Mouse (Mus musculus): ENCODE data around the gene Ccdc51. TPM values are rescaled to one million over a fixed set of nuclear protein-coding genes. Genes with fewer than 3 reads are reported as not detected.
A peak's percentile ranks its signal among the peaks of the same experiment; 100 is the strongest.

Gene Ccdc51
- polyA plus RNA-seq, 1 experiment from 2014 or later = 11.3 TPM

DNA sequence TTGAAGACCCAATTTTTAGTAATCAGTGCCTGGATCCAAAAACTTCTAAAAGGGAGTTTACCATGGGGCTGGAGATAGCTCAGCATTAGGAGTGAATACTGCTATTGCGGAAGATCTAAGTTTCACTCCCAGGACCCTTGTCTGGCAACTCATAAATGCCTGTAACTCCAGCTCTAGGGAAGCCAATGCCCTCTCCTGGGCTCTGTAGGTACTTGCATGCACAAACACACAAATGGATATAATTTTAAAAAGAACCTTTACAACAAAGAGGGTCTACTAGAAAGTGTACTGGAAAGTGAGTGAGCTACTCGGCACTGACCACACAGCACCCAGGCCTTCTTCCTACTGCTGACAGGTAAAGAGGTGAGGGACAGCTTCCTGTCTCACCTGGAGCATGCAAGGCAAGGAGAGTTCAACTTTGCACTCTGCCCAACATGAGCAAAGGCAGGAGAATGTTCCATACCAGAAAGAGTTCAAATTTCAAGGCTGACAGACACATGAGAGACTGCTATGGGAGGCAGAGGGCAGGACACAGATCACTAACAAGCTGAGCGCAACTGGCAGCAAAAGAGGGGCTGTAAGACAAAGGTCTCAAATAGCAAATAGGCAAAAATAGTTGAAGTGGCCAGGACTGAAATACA lies 14.1 kb upstream of the Ccdc51 start:
- ATAC-seq (ENCODE audit: low FRiP score) = no peak
- WGBS = 96% methylated on average over 3 of the region's 3 CpGs
- H3K4me1 ChIP-seq (replicated peaks; ENCODE audit: control insufficient read depth, insufficient read depth, low read length) = peaks cover 14% of the 10 kb centered on the region

DNA sequence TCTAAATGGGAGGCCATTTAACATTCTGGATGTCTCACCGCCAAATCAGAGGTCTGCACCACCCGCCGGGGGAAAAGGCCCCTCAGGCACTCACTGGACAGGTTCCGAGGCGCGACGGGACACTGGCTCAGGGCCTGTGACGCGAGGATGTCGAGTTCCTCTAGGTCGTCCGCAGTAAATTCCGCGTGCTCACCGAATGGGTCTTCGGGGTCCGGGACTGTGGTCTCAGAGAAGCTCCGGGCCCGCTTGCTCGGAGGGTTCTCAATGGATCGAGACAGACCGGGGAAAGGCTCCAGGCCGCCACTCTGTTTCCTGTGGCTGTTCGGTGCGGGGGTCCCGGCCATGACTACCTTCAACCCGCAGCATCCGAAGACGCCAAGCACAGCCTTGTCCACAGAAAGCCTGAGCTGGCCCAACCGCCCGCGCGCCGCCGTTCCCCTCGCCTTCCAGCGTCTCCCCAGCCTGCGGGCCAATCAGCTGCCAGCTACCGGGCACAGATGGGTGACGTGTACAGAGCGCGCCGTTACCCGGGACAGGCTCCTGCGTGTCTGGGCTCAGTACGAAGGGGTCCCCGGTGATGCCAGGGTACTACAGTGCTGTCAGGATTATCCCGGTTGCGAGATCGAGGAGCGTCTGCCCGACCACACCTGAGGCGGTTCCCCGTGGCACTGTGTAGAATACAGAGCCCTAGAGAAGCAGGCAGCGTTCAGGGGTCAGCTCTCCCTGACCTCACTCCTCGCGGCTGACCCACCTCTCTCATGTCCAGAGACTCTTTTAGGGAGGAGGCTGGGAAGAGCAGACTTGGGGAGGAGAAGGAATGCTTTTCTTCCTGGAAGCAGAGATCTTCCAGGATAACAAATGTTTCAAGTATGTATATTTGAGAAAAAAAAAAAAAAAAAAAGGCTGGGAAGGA lies 8.4 kb upstream of the Ccdc51 start, which contains the start of gene Atrip:
TSS of gene Atrip (minus strand) at position 464 of the 913 bp plus-strand sequence.
- under 1% methylated on average over 57 of the region's 57 CpGs for WGBS
- peaks cover 36% of the 10 kb centered on the region for H3K36me3 ChIP-seq (replicated peaks; ENCODE audit: control insufficient read depth, insufficient read depth)
- peaks cover 23% of the 10 kb centered on the region for H3K4me1 ChIP-seq (replicated peaks; ENCODE audit: control insufficient read depth, insufficient read depth, low read length)
- peak within 1 kb of the TSS; percentile 83 for H3K27ac ChIP-seq
- H3K9me3 ChIP-seq (ENCODE audit: control insufficient read depth, low read length) = no peaks in the 10 kb centered on the region
- ATAC-seq (ENCODE audit: low FRiP score) (peak; percentile 99), DNase-seq (ENCODE audit: low spot score) (peak; percentile 93)
- peak within 1 kb of the TSS; percentile 85 for H3K4me3 ChIP-seq (replicated peaks; ENCODE audit: low read length)
- H3K9ac ChIP-seq = peak within 1 kb of the TSS; percentile 89
- H3K27me3 ChIP-seq (ENCODE audit: control insufficient read depth, insufficient read depth, low read length) = no peaks in the 10 kb centered on the region
- H3K4me2 ChIP-seq (replicated peaks) = peak within 1 kb of the TSS; percentile 95

More for the DNA sequence above, 14.1 kb upstream of the Ccdc51 start:
- Histone ChIP-seq H3K36me3 (replicated peaks; ENCODE audit: control insufficient read depth, insufficient read depth) (peaks cover 85% of the 10 kb centered on the region), H3K27me3 (ENCODE audit: control insufficient read depth, insufficient read depth, low read length) (no peaks in the 10 kb centered on the region), H3K9ac (no peak overlapping the region), H3K4me3 (replicated peaks; ENCODE audit: low read length) (no peak overlapping the region), H3K9me3 (ENCODE audit: control insufficient read depth, low read length) (no peaks in the 10 kb centered on the region), H3K4me2 (replicated peaks) (no peak overlapping the region), H3K27ac (no peak overlapping the region)
- DNase-seq (ENCODE audit: low spot score) = no peak

DNA sequence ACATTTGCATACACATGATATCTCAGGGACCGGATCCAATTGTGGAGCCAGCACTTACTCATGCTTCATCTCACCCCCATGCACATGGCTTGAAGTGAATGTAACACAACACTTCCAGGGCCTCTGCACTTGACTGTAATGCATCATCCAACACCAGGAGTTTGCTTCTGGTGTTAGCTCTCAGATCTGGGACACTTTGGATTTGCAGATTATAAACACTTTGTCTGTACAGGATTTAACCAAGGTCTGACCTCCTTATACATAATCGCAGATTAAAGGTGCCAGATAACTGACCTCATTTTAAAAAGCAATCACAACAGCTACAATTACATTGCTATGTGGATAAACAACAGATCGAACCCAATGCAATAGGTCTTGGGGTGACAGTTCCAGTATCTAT lies 1.8 kb upstream of the Ccdc51 start:
- Histone ChIP-seq H3K9ac (no peak overlapping the region), H3K4me1 (replicated peaks; ENCODE audit: control insufficient read depth, insufficient read depth, low read length) (peaks cover 18% of the 10 kb centered on the region), H3K4me3 (replicated peaks; ENCODE audit: low read length) (no peak overlapping the region), H3K36me3 (replicated peaks; ENCODE audit: control insufficient read depth, insufficient read depth) (peaks cover 24% of the 10 kb centered on the region), H3K27ac (no peak overlapping the region), H3K27me3 (ENCODE audit: control insufficient read depth, insufficient read depth, low read length) (no peaks in the 10 kb centered on the region), H3K4me2 (replicated peaks) (no peak overlapping the region), H3K9me3 (ENCODE audit: control insufficient read depth, low read length) (no peaks in the 10 kb centered on the region)
- WGBS = 94% methylated on average over 3 of the region's 3 CpGs
- ATAC-seq (ENCODE audit: low FRiP score) (no peak), DNase-seq (ENCODE audit: low spot score) (no peak)

DNA sequence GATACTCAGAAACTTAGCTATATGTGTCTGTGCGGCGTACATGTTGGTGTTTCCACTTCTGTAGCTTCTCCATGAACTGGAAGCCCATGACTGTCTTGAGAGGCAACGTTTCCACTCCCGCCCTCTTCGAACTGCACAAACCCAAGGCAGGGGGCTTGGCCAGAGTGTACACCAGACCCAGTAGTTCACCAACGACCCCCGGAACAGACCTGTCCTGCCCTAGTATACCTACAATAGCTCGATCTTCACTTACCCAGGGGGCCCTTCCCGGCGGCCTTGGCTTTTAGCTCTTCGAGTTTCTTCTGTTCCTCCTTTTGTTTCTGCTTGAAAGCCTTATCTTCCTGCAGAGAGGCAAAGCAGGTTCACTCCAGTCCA lies 557 bp upstream of the Ccdc51 start:
- peak overlapping the region; percentile 67 for H3K4me2 ChIP-seq (replicated peaks)

DNA sequence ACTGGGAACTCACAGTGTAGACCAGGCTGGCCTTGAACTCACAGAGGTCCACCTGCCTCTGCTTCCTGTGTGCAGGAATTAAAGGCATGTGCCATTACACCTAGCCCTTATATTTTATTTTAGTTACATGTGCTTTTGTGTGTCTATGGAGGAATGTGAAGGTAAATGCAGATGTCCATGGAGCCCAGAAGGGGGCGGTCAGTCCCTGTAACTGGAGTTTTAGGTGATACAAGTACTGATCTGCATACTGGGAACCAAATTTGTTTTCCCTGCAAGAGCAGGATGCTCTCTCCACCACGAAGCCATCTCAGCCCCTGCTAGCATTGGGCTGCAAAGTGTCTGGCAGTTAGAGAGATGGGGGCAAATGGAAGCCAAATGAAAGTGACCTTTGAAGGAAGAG lies 2.6 kb downstream of the Ccdc51 start:
- H3K4me2 ChIP-seq (replicated peaks) = no peak overlapping the region
- 16% methylated on average over 2 of the region's 2 CpGs for WGBS
- H3K36me3 ChIP-seq (replicated peaks; ENCODE audit: control insufficient read depth, insufficient read depth) = peaks cover 18% of the 10 kb centered on the region
- H3K9me3 ChIP-seq (ENCODE audit: control insufficient read depth, low read length) = no peaks in the 10 kb centered on the region
- no peaks in the 10 kb centered on the region for H3K27me3 ChIP-seq (ENCODE audit: control insufficient read depth, insufficient read depth, low read length)
- no peak overlapping the region for H3K27ac ChIP-seq
- H3K9ac ChIP-seq = no peak overlapping the region
- H3K4me1 ChIP-seq (replicated peaks; ENCODE audit: control insufficient read depth, insufficient read depth, low read length) = peaks cover 18% of the 10 kb centered on the region
- no peak for ATAC-seq (ENCODE audit: low FRiP score)
- no peak overlapping the region for H3K4me3 ChIP-seq (replicated peaks; ENCODE audit: low read length)
- no peak for DNase-seq (ENCODE audit: low spot score)

More for the DNA sequence above, 557 bp upstream of the Ccdc51 start:
- DNase-seq (ENCODE audit: low spot score) (no peak), ATAC-seq (ENCODE audit: low FRiP score) (no peak)
- Histone ChIP-seq H3K4me3 (replicated peaks; ENCODE audit: low read length) (peak overlapping the region; percentile 68), H3K27ac (peak overlapping the region; percentile 56; the same call in 1 of the 2 replicates), H3K36me3 (replicated peaks; ENCODE audit: control insufficient read depth, insufficient read depth) (peaks cover 24% of the 10 kb centered on the region), H3K9me3 (ENCODE audit: control insufficient read depth, low read length) (no peaks in the 10 kb centered on the region), H3K9ac (peak overlapping the region; percentile 82), H3K4me1 (replicated peaks; ENCODE audit: control insufficient read depth, insufficient read depth, low read length) (peaks cover 18% of the 10 kb centered on the region), H3K27me3 (ENCODE audit: control insufficient read depth, insufficient read depth, low read length) (no peaks in the 10 kb centered on the region)
- WGBS = 10% methylated on average over 11 of the region's 11 CpGs

DNA sequence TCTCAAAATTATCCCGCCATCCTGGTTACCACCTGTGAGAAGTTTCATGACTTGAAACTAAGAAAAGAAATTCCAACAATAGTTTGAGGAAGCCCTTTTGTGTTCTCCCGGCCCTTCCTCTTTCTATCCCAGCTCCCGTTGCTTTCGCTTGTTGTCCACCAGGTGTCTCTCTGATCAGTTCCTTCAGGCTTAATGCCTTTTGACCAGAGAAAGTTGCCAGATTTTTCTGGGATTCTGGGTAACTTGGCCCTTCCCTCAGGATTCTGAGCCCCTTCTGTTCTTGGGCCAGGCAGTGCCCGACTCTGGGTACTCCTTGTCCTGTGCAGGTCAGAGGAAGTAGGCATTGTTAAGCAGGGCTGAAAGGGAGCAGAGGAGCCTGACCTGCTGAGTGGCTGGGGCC lies 5.7 kb downstream of the Ccdc51 start:
- peaks cover 6% of the 10 kb centered on the region for H3K4me1 ChIP-seq (replicated peaks; ENCODE audit: control insufficient read depth, insufficient read depth, low read length)
- H3K27ac ChIP-seq = no peak overlapping the region
- WGBS = 15% methylated on average over 5 of the region's 5 CpGs
- peaks cover 31% of the 10 kb centered on the region for H3K36me3 ChIP-seq (replicated peaks; ENCODE audit: control insufficient read depth, insufficient read depth)
- no peak overlapping the region for H3K4me2 ChIP-seq (replicated peaks)
- H3K9me3 ChIP-seq (ENCODE audit: control insufficient read depth, low read length) = no peaks in the 10 kb centered on the region
- DNase-seq (ENCODE audit: low spot score) (peak; percentile 73), ATAC-seq (ENCODE audit: low FRiP score) (no peak)
- H3K27me3 ChIP-seq (ENCODE audit: control insufficient read depth, insufficient read depth, low read length) = no peaks in the 10 kb centered on the region
- no peak overlapping the region for H3K4me3 ChIP-seq (replicated peaks; ENCODE audit: low read length)
- no peak overlapping the region for H3K9ac ChIP-seq

DNA sequence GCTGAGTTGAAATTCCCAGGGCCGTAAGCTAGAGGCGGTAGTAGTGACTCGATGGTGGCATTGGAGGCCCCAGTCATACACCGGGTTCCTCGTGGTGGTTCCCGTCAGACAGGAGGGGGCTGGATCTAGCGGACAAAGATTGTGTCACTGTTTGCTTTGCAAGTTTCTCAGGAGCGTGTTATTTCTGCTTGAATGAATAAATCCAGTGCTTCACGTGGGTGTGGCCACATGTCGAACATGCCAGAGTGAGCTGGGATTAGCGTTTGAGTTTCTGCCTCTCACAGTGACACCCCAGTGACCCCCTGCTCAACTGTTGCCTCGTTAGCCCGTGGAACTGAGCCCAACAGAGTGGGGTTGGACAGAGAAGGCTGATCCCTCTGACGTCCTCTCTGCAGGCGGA lies 8.2 kb downstream of the Ccdc51 start:
- H3K4me3 ChIP-seq (replicated peaks; ENCODE audit: low read length) = no peak overlapping the region
- H3K27ac ChIP-seq = no peak overlapping the region
- DNase-seq (ENCODE audit: low spot score) (no peak), ATAC-seq (ENCODE audit: low FRiP score) (no peak)
- H3K4me2 ChIP-seq (replicated peaks) = no peak overlapping the region
- no peaks in the 10 kb centered on the region for H3K9me3 ChIP-seq (ENCODE audit: control insufficient read depth, low read length)
- 51% methylated on average over 15 of the region's 15 CpGs for WGBS
- no peaks in the 10 kb centered on the region for H3K27me3 ChIP-seq (ENCODE audit: control insufficient read depth, insufficient read depth, low read length)
- no peak overlapping the region for H3K9ac ChIP-seq
- H3K36me3 ChIP-seq (replicated peaks; ENCODE audit: control insufficient read depth, insufficient read depth) = peaks cover 31% of the 10 kb centered on the region
- peaks cover 9% of the 10 kb centered on the region for H3K4me1 ChIP-seq (replicated peaks; ENCODE audit: control insufficient read depth, insufficient read depth, low read length)

DNA sequence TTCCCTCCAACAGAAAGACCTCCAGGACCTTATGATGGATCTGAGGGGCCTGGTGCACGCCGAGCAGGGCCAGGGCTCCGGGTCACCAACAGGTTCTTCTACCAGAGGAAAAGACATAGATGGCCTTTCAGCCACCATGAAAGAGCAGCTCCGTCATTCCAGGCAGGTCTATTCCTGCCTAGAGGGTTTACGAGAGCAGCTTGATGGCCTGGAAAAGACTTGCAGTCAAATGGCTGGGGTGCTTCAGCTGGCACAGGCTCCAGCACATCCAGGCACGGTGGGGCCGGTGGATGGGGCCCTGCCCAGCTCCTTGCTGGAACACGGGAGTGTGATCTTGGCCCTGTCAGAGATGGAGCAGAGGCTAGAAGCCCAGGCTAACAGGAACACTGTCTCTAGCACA lies 9.5 kb downstream of the Ccdc51 start:
- Histone ChIP-seq H3K9me3 (ENCODE audit: control insufficient read depth, low read length) (no peaks in the 10 kb centered on the region), H3K36me3 (replicated peaks; ENCODE audit: control insufficient read depth, insufficient read depth) (peaks cover 31% of the 10 kb centered on the region), H3K4me3 (replicated peaks; ENCODE audit: low read length) (no peak overlapping the region), H3K4me2 (replicated peaks) (no peak overlapping the region), H3K4me1 (replicated peaks; ENCODE audit: control insufficient read depth, insufficient read depth, low read length) (peaks cover 12% of the 10 kb centered on the region), H3K27ac (no peak overlapping the region), H3K27me3 (ENCODE audit: control insufficient read depth, insufficient read depth, low read length) (no peaks in the 10 kb centered on the region), H3K9ac (no peak overlapping the region)
- 98% methylated on average over 8 of the region's 8 CpGs for WGBS
- no peak for DNase-seq (ENCODE audit: low spot score)
- no peak for ATAC-seq (ENCODE audit: low FRiP score)

DNA sequence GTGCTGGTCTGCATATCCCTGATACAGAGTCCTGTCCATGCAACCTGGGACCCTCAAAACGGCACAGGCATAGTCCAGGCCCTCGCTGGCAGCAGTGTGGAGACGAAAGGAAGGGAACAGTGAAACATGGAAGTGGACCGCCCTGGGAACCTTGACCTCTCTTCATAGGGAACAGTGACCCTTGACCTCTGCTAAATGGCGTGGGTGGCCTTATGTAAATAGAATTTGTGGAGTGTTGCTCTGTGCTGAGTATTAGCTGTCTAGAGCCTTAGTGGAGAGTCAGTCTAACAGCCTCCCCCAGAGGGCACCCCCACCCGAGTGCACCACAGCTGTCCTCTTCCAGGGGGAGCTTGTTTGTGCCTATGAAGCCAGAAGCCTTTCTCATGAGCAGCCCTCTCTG lies 10.5 kb downstream of the Ccdc51 start:
- 30% methylated on average over 6 of the region's 6 CpGs for WGBS
- H3K9me3 ChIP-seq (ENCODE audit: control insufficient read depth, low read length) = no peaks in the 10 kb centered on the region
- no peak for ATAC-seq (ENCODE audit: low FRiP score)
- peaks cover 22% of the 10 kb centered on the region for H3K4me1 ChIP-seq (replicated peaks; ENCODE audit: control insufficient read depth, insufficient read depth, low read length)
- peaks cover 31% of the 10 kb centered on the region for H3K36me3 ChIP-seq (replicated peaks; ENCODE audit: control insufficient read depth, insufficient read depth)
- DNase-seq (ENCODE audit: low spot score) = no peak
- H3K9ac ChIP-seq = no peak overlapping the region
- no peak overlapping the region for H3K4me2 ChIP-seq (replicated peaks)
- no peak overlapping the region for H3K27ac ChIP-seq
- no peaks in the 10 kb centered on the region for H3K27me3 ChIP-seq (ENCODE audit: control insufficient read depth, insufficient read depth, low read length)
- no peak overlapping the region for H3K4me3 ChIP-seq (replicated peaks; ENCODE audit: low read length)

All from hindbrain, embryonic 14.5 days (tissue).